Mouse (Mus musculus) megakaryocyte, embryonic 14.5 days (primary cell): ENCODE data around the gene Plcb2. TPM values are rescaled to one million over a fixed set of nuclear protein-coding genes. Genes with fewer than 3 reads are reported as not detected.
A peak's percentile ranks its signal among the peaks of the same experiment; 100 is the strongest.

Experiments used
- H3K27me3 ChIP-seq: replicated peaks from 2 replicates; pipeline ENCODE3; 2012; ENCODE audit warnings: inconsistent platforms
- H3K36me3 ChIP-seq: replicated peaks from 2 replicates; pipeline ENCODE3; 2012; ENCODE audit warnings: low read length, inconsistent platforms, mixed read lengths
- H3K4me1 ChIP-seq: 2 replicates; pipeline ENCODE4 v1.6.1; 2012; ENCODE audit warnings: inconsistent platforms
- H3K4me3 ChIP-seq: replicated peaks from 2 replicates; pipeline ENCODE3; 2012; ENCODE audit warnings: moderate library complexity, mild to moderate bottlenecking, inconsistent platforms
- H3K9me3 ChIP-seq: 2 replicates; pipeline ENCODE4 v1.6.1; 2012; ENCODE audit warnings: inconsistent platforms
- FLI1 ChIP-seq: IDR thresholded peaks from 2 replicates; pipeline ENCODE4 v1.6.1; 2012; ENCODE audit warnings: low read length, inconsistent platforms, mixed read lengths
- GATA1 ChIP-seq: IDR thresholded peaks from 3 replicates; pipeline ENCODE4 v1.6.1; 2012; ENCODE audit warnings: mixed read lengths, low read length, inconsistent platforms, borderline replicate concordance
- polyA plus RNA-seq: library from polyadenylated mRNA; stranded (reverse); fragments of >175 nt; gene quantifications from 2 replicates; pipeline ENCODE4 v1.2.3, GENCODE M21; 2012; ENCODE audit warnings: low replicate concordance; ENCODE audit not compliant: insufficient read depth

Gene Plcb2
- polyA plus RNA-seq, 1 experiment = 25.8 TPM

DNA sequence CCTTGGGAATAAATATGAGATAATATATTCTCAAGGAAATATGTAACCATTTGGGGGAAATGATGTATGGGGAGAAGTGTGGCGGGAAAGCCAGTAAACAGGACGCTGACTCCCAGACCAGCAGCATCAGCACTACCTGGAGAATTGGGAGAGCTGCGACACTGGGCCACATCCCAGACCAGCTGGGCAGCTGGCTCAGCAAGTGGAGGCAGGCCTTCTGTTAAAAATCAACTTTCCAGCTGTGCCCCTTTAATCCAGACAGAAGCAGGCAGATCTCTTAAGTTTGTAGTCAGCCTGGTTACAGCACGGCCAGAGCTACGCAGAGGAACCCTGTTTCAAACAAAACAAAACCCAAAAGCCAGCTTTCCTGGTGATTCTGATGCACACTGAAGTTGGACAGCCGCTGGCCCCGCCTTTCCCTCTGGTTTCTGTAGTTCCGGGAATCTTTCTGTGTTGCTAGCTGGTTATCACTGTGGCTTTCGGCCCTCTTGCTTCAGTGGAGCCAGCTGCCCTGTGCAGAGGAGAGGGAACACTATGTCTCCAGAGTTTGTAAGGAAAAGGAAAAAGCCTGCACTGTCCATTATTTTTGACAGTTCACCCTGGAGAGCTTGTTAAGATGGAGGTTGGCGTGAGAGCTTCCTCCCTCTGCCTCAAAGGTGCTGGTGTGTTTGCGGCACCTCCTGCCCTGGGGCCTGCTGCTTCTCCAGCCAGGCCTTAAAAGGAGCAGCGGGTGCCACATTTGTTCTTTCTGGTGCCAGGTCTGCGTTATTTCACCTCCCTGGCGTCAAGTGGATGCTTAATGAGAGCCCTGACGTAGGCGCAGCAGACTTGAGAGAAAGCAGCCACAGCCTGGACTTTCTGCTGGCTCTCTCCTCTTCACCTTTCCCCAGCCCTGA, 23.9 kb upstream of the Plcb2 start:
- Histone ChIP-seq H3K4me1 (peaks cover 84% of the 10 kb centered on the region), H3K36me3 (peaks cover 85% of the 10 kb centered on the region)

DNA sequence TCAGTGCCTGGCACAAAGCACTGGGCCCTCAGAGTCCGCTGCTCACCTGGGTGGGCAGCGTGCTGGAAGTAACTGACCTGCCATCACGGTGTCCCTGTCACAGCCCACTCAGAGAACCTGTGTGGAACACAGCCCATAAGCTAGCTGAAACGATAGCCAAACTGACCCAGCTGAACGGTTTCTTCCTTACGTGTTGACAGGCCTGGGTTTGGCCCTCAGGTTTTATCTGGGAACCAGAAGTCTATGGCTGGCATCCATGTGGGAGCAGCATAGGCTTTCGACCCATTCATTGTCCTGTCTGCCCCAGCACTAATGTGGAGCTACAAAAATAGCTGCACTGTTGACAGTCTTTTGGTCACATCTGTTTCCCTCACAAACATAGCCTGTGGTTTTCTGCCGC, 22.2 kb upstream of the Plcb2 start:
- H3K4me1 ChIP-seq = peaks cover 68% of the 10 kb centered on the region
- peaks cover 86% of the 10 kb centered on the region for H3K36me3 ChIP-seq
- H3K27me3 ChIP-seq = no peaks in the 10 kb centered on the region
- peak overlapping the region; percentile 100 for H3K4me3 ChIP-seq
- TF ChIP-seq FLI1 (no peak), GATA1 (no peak)
- H3K9me3 ChIP-seq = no peaks in the 10 kb centered on the region

More for the DNA sequence above, 23.9 kb upstream of the Plcb2 start:
- Histone ChIP-seq H3K4me3 (peak overlapping the region; percentile 86), H3K9me3 (no peaks in the 10 kb centered on the region), H3K27me3 (no peaks in the 10 kb centered on the region)
- no peak for TF ChIP-seq GATA1
- TF ChIP-seq FLI1 = no peak

DNA sequence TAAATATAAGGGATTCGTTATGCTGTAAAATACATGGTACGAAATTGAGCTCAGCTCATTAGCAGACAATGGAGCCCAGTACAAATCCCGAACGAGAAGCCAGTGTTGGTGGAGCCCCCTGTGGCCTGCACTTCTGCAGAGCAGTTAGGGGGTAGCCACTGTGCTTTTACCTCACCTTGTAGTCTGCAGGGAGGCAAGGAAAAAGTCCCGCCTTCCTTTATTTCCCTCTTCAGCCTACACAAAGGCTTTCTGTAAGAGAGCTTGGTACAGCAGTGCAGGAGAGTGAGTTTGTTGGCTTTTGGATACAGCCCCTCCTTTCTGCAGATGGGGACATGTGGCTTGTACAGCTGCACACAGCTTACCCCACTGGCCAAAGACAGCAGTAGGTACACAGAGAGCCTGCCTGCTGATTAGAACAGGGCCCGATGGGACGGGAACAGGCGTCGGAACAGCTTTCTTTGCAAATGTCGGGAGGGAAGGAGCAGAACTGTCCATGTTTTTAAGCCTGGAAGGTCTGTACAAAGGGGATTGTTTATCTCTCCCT, 21.2 kb upstream of the Plcb2 start:
- no peak for TF ChIP-seq GATA1
- no peak for TF ChIP-seq FLI1
- H3K9me3 ChIP-seq = no peaks in the 10 kb centered on the region
- peaks cover 75% of the 10 kb centered on the region for H3K36me3 ChIP-seq
- no peaks in the 10 kb centered on the region for H3K27me3 ChIP-seq
- H3K4me1 ChIP-seq = peaks cover 66% of the 10 kb centered on the region
- H3K4me3 ChIP-seq = peak overlapping the region; percentile 100

DNA sequence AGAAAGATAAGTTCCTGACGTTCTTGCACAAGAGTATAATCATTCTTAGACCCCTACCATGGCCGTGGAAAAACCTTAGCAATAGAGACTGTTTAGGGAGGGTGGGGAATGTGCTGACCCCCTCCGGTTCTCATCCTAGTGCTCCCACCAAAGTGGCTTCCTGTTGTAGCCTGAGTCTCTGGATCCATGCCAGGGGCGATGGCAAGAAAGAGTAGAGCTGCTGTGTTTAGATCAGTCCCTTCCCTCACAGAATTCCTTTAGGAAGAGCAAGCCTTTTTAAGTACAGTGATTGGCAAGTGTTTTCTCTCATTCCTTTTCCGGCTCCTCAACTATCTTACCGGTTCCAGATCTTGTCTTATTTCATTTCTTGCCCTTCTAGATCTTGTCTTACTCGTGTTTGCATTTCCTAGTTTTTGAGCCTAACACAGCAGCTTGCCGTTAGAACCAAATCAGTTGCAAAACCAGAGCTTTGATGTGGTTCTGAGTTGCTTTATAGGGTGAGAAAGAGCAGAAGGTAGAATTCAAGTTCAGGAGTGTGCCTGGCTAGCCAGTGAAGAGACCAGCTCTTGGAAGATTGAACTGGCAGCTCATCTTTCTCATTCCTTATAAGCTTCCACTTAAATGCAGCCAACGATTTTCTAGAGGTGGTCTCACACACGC, 19.2 kb upstream of the Plcb2 start:
- peaks cover 65% of the 10 kb centered on the region for H3K36me3 ChIP-seq

DNA sequence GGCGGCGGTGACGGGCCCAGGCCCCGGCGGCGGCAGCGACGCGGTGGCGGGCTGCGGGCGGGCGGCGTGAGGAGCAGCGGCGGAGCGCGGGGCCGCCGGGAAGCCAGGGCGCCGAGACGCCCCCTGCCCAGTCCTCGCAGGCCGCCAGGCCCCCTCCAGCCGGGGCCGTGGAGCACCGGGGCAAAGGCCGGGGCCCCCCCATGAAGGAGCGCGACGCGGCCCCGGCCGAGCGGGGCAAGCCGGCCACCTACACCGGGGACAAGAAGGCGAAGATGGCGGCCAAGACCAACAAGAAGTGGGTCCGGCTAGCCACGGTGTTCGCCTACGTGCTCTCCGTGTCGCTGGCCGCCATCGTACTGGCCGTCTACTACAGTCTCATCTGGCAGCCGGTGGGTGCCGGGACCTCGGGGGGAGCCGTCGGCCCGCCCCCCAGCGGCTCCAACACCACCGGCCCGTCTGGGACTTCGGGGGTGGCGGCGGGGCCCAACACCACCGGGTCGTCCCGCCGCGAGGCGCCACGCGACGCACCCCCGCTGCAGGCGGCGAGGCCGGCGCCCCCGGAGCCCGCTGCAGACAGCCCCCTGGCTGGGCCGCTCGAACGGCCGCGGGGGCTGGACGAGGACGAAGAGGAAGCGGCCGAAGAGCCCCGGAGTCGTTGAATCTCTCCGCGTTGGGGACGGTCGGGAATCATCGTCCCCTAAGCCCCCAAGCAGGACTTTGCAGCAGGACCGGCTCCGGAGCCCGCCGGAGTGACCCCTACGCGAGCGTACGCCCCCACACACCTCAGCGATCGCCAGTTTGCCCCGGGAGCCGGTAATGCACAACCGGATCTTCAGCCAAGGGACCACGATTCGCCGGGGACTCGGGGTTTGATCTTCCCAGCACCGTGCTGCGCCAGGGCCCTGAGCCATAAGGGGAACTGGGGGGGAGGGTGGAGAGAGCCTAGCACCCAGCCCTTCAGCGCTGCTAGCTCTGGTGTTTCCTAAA, 18.0 kb upstream of the Plcb2 start:
- Histone ChIP-seq H3K9me3 (no peaks in the 10 kb centered on the region), H3K4me1 (peaks cover 63% of the 10 kb centered on the region), H3K4me3 (peak overlapping the region; percentile 100), H3K27me3 (no peaks in the 10 kb centered on the region), H3K36me3 (peaks cover 53% of the 10 kb centered on the region)
- TF ChIP-seq FLI1 (no peak), GATA1 (no peak)

More for the DNA sequence above, 19.2 kb upstream of the Plcb2 start:
- peaks cover 68% of the 10 kb centered on the region for H3K4me1 ChIP-seq
- no peaks in the 10 kb centered on the region for H3K27me3 ChIP-seq
- H3K9me3 ChIP-seq = no peaks in the 10 kb centered on the region
- TF ChIP-seq FLI1 (no peak), GATA1 (no peak)
- peak overlapping the region; percentile 100 for H3K4me3 ChIP-seq

DNA sequence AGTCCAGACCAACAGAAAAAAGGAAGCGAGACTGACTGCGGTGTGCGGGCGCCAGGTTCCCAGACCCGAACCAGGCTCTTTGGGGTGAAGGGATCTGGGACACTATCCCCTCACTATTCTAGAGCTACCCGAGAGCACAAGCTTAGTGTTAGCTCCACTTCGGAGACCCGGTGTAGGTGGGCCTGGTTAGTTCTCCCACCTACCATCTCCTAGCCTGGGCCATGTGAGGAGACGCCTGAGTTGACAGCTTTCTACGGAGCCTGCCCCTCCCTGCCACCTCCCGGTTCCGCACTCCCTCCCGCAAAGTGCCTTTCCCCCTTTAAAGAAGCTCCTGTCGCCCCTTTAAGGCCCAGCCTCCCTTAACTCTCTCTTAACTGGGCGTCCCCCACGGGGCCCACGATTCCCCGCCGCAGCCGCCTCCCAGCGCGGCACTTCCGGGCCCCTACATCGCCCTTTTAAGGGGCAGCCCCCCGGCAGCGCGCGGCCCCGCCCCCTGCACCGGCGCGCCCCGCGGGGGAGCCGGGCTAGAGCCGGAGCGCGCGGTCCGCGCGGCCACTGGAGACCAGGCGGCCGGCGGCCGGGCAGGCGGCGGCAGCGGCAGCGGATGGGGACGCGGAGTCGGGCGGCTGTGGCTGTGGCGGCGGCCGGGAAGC, 17.1 kb upstream of the Plcb2 start, which contains the start of gene Inafm2:
Inafm2 (plus strand) TSS at position 527 of the 653 bp plus-strand sequence.
- H3K36me3 ChIP-seq = peaks cover 44% of the 10 kb centered on the region
- H3K9me3 ChIP-seq = no peaks in the 10 kb centered on the region
- TF ChIP-seq GATA1 (no peak), FLI1 (no peak)
- no peaks in the 10 kb centered on the region for H3K27me3 ChIP-seq
- H3K4me3 ChIP-seq = peak within 1 kb of the TSS; percentile 100
- H3K4me1 ChIP-seq = peaks cover 54% of the 10 kb centered on the region

DNA sequence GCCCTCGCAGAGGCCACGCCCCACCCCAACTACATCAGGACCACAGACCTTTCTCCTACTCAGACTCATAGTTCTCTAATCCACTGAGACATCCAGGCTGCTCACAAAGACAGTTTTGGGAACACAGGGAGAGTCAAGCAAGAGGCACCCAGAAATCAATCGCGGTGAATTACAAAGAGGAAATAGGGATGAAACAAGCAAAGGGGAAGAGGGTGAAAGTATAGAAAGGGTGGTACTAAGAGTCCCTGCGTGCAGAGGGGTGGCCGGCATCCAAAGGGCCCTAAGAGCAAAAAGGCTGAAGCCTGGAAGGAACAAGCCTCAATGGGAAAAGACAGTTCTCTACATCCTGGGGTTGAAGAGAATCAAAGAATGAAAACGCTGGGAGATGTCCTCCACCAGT, 16.4 kb upstream of the Plcb2 start:
- Histone ChIP-seq H3K27me3 (no peaks in the 10 kb centered on the region), H3K4me1 (peaks cover 47% of the 10 kb centered on the region), H3K9me3 (no peaks in the 10 kb centered on the region), H3K4me3 (peak overlapping the region; percentile 100), H3K36me3 (peaks cover 37% of the 10 kb centered on the region)
- no peak for TF ChIP-seq GATA1
- no peak for TF ChIP-seq FLI1

DNA sequence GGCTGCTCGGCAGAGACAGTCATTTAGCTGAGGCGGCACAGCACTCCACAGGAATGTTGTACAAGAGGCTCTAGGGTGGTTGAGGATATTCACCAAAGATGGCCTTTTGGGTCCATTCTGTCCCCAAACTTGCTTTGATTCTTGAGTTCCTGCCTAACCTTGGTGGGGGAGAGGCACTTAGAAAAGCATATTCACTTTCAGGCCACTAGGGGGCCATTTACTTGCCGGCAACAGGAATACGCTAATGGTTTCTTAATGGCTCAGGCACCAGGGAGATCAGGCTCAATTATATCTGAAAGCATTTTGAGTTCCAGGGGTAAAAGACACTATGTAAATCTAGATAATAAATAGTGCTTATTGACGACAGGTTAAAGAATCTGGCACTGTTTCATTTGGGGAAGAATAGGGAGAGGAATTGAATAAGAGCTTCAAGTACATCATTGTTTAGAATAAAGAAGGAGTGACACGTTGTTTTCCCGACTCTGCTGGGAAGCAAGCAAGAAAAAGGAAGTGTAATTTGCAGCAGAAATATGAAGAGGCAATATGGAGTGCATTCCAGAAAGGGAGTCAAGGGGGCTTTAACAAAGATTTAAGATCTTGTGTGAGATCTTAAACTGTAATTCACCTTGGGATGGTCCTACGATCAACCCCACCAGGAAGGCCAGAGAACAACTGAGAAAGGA, 15.2 kb upstream of the Plcb2 start:
- no peaks in the 10 kb centered on the region for H3K27me3 ChIP-seq
- peaks cover 24% of the 10 kb centered on the region for H3K36me3 ChIP-seq
- peak overlapping the region; percentile 2 for H3K4me3 ChIP-seq
- H3K4me1 ChIP-seq = peaks cover 36% of the 10 kb centered on the region
- no peaks in the 10 kb centered on the region for H3K9me3 ChIP-seq
- TF ChIP-seq GATA1 (no peak), FLI1 (no peak)
